Mouse (Mus musculus) frontal cortex, postnatal 25 days (tissue): ENCODE measurements at regions not wholly inside any gene's neighbourhood (a gene's known extent, or its start where the extent isn't known, plus 50 kb on each side); places are given as distances from the start of the nearest gene placed in this dataset.

Experiments used
- DNase-seq, 2 experiments: peaks; one replicate each; pipeline ENCODE4 v3.0.0; 2022; ENCODE audit warnings: low spot score in 2 of 2

DNA sequence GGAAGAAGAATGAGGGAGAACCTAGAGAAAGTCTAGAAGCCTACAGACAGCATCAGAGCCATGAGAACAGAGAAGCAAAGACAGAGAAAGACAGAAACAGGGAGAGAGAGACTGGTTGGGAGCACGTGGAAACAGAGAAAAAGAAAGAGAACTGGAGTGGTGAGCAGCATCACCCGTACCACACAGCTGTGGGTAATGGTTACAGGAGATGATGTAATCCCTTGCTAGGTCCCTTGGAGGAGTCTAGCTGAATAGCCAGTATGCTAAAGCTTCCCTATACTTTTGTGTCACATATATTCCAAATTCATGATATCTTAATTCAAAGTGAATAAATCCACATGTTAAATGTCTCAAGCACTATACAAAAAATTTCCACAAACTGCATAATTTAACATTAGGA is 284.0 kb downstream of the 4930544G11Rik start:
- no peak for DNase-seq

DNA sequence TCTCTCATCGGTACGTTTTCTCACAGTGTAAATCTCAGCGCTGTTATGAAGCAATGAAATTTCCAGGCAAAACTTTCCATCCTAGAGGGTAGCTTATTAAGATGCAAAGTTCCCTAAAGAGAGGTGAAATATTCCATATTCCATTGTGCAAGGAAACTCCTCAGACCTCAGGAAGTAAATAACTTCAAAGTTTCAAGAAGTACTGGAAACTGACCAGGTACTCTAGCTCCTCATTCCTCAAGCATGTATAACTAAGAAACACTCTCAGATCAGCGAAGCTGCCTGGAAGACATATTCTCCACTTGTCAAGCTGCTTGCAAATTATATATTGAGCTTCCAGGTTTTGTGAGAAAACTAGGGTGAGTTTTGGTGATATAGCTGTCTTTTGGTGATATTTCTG is 279.8 kb upstream of the Mad2l1 start:
- DNase-seq = no peak

DNA sequence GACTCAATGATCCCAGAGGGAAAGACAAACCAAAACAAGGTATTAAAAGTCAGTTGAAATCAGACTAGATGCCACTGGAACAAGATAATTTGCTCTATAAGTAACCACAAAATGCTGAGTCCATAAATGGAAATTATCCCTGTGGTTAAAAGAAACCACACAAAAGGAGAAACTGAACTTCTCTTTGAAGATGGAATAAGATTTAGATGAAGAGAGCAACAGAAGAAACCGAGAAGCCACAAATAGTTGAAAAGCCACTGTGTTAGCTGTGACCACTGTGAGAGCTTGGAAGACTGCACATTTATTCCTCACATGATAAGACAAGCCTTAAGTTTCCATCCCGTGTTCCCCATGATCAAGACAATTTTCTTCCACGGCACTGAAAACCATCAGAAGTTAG is 271.8 kb upstream of the Mad2l1 start:
- DNase-seq = no peak

DNA sequence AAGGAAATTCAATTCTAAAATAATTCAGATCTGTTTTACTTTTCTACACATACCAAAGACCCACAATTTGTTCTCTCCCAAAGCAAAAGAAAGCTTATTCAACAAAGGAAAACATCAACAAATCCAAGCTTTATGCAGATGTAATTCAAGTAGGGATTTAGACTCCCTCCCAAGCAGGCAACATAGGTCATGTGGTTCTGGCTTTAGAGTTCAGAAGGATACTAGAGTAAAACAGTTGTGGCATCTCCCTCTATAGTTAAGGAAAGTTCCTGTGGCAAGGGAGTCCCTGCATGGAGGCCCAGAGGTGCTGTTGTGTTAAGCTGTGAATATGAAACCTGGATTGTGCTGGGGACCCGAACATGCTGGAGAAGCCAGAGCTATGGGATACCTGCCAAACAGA is 271.3 kb upstream of the Mad2l1 start:
- no peak for DNase-seq

DNA sequence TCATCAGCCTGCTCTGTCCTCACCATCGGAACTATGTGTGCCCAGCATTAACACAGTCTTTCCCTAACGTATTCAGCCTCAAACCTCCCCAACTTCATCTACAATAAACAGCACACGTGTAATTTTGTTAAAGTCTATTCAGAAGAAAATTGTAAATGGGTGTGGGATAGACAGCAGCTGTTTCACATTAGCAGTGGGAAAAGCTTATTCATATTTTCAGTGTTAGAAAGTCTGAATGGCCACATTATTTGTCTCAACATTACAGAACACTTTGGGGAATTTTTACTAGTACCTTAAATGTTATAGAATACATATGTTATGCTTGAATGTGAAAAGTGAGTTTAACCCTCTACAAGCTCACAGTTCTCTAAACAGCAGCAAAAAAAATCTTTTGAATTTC is 266.8 kb upstream of the Mad2l1 start:
- no peak for DNase-seq

DNA sequence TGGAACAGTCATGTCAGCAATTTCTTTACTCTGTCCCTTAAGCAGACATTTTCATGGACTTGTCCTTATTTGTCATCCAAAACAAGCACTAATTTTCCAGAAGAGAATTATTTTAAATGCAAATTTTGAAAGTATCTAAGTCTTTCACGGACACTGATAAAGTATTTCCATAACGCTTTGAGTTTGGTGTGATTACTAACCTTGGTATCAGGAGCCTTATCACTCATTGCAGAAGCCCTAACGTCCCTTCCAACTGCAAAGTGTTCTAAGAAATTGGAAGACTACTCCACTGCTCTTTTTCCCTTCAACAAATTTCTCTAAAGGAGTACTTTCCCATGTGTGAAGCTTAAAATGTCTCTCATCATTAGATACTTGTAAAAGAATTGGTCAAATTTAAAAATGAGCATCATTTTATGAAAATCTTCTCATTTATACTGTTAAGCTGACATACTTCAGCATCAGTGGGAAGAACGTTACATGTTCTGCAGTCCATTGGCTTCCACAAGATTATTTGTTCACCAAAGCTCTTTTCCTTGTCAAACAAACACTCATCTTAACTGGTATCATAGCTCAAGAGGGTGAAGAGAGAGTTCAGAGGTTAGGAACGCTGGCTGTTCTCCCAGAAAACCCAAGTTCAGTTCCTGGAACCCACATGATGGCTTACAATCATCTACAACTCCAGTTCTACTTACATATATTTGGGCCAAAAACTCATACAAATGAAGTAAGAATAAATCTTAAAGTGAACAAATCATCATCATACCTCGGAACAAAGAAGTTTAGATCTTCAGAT is 263.6 kb upstream of the Mad2l1 start:
- DNase-seq = no peak

DNA sequence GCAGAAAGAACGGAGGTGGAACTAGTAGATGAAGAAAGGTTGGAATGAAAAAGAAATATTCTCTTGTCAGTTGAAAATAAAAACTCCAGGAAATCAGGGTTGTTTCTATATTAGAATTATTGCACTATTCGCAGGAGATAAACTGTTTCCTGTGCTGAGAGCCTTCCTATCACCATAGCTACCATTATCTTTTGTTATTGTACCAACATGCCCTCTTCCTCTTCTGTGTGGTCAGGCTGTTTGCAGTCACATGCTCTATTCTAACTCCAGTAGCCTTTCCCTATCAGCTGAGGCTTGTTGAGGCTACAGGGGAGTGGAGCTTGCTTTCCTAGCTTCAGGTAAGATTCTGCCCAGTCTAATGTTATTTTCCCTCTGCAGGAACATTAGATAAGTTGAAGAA is 263.0 kb upstream of the Mad2l1 start:
- DNase-seq = no peak

DNA sequence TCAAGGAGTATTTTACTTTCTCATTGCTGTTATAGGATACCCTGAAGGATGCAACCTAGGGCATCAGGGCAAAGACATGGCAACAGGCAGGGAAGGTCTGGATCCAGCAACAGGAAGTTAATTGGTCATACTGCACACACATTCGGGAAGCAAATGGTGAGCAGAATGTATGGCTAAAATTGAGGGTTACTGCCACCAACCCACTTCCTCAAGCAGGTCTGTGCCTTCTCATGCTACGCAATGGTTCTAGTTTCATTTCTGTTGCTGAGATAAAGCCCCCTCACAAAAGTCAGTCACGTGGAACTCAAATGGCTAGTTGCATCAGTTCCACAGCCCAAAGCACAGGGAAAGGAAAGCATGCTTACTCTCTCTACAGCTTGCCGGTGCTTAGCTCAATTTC is 260.5 kb upstream of the Mad2l1 start:
- DNase-seq = no peak

DNA sequence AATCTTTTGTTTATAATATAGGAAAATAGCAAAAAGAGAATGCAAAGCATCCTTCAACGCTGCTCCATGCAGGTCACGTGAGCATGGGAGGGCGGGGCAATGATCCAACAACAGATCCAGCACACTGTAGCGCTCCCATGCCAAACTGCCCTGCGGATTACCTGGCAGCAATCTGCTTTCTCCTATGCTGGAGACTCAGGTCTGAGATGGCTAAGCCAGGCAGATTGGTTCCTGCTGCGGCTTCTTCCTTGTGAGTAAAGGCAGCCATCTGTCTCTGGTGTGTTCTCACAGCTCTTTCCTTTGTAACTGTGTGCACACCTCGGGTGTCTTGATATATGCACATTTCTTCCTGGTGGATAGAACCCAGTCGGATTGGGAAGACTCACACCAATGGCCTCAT is 254.5 kb upstream of the Mad2l1 start:
- DNase-seq = no peak

DNA sequence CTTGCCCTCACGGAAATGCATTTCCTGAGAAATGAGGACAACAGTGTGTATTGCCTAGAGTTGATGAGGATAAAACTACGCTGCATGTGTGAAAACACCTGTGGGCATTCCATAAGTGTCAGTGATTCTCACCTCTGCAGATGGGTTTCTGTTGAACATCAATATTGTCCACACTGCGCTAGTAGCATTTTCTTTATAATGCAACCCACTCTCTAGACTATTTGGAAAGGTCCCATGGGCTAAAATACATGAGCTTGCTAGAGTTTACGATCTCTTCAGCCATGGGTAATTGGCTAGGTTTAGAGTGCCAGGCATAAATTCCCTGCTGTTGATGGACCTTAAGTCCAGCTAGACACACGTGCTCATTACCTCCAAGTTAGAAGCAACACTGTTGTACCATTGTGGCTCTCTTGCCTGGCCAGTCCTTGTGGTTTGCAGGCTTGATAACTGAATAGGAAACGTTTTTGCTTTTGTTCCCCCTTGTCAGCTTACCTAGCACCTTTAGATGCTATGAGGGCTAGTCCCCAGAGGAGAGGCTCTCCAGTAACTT is 252.5 kb upstream of the Mad2l1 start:
- DNase-seq = no peak

DNA sequence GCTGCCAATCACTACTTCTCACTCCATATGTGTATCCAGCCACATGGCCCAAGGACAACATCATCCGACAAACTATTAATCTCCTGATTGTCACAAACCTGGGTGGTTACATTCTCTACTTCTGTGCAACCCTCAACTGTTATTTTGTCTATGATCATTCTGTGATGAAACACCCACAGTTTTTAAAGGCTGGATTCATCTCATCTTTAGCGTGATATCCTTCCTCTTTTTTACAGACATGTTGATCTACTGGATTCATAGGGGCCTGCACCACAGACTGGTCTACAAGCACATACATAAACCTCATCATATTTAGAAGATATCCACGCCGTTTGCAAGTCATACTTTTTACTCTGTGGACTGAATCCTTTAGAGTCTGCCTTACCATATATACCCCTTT is 251.7 kb upstream of the Mad2l1 start:
- DNase-seq = no peak

DNA sequence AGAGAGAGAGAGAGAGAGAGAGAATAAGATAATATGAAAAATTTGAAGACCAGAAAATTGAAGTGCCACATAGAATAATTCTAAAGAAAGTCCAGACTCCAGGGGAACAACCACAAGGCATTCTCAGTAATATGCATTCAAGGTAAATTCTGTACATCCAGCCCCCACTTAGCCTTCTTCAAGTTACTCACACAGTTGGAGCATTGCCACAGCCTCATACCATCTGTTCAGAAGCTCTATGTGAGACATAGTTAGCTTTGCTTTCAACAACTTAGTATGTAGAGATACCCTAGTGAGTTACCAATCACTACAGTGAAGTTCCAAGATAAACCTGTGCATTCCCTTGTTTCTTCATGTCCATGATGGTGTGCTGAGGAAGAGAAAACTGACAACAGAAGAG is 247.6 kb upstream of the Mad2l1 start:
- DNase-seq = peak; percentile 7 to 8

DNA sequence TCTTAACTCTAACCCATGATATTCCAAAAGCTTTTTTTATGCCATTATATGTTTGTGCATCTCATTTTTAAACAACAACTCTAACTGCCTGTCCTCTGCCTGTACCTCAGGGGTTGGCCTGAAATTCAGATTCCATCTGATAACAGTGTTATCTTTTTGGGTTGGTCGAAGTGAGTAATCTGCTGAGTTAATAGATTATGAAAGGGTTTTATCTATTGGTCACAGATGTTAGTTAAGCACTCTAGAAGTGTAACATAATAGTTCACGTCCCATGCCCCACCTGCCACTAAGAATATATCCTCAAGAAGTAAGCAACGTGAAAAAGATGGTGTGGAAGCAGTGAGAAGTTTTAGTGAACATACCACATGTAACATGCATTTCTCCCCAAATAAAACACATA is 246.0 kb upstream of the Mad2l1 start:
- no peak for DNase-seq

DNA sequence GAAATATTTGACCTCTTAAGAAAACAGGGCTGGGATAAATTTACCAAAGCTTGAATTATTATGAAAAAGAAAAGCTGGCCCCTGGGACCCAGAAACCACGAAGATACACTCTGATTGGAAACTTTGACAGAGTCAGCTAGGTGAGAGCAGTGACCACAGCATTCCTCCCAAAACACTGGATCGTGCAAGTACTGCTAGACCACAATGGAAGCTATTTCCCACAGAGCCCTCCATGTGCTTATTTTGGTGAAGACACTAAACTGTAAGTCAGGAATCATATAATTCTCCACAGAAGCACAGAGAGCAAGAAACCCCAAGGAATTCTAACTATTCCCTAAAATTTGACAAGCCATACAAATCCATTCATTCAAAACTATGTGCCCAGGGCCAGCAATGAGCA is 243.6 kb upstream of the Mad2l1 start:
- no peak for DNase-seq

DNA sequence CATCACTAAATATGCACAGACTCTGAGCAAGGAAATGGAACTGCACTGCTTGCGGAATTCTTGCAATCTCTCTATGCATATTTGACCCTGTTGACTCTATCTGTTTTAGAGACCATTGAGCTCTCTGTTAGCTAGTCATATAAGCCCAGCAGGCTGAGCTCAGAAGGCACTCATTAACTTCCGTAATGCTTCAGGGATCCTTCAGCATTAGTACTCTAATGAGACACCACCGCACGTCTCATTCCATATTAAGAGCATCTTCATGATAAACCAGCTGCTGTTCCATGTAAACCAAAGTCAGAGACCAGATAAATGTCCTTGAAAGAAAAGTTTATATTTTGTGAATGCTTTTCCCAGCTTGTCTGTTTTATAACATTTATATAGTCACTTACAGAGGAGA is 237.1 kb upstream of the Mad2l1 start:
- DNase-seq = no peak

DNA sequence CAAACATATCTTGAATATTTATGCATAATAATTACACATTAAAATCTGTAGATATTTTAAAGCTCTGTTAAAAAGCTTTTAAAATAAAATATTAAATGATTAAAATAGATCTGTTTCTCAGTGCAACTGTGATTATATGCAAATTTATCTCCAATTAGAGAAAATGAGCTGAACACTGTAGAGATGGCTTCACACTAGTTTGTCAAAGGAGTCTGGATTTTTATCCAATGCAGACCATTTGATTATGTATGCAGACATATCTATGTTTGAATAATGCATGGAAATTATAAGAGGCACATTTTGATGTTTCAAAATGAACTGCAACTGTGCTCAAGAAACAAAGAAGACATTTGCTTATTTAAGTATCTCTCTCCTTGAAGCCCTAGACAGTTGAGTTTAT is 235.0 kb upstream of the Mad2l1 start:
- no peak for DNase-seq

DNA sequence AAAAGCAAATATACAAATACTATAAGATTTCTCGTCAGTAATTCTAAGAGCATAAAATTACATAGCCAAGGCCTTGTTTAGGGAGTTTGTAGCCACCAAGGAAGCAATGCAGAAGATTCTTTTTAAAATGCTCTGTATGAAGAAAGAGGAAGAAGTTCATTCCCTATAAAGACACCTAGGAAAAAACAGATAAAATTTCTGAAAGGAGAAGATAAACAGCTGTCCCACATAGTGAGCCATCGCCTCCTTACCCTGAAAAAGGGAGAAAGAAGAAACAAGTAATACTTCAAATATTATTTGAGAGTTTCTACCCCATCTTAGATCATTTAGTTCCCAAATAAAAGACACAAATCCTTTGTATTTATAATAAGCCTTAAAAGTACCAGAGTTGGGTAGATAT is 190.3 kb upstream of the Mad2l1 start:
- no peak for DNase-seq

DNA sequence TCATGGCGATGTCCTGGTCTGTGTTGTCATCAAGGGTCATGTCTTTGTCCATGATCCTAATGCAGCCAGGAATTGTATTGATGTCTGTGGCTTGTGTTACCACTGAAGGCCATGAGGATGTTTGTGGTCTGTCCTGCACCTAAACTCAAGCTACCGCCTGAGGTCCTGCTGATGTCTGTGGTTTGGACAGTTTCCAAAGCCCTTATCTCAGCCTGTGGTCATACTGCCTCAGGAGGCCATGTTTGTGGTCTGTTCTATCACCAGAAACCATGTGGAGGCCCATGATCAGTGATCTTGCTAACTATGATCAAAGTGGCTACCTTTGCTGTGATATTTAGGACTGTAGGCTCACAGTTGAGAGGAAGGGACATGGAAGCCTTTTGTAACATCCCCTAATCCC is 187.8 kb upstream of the Mad2l1 start:
- DNase-seq = no peak

DNA sequence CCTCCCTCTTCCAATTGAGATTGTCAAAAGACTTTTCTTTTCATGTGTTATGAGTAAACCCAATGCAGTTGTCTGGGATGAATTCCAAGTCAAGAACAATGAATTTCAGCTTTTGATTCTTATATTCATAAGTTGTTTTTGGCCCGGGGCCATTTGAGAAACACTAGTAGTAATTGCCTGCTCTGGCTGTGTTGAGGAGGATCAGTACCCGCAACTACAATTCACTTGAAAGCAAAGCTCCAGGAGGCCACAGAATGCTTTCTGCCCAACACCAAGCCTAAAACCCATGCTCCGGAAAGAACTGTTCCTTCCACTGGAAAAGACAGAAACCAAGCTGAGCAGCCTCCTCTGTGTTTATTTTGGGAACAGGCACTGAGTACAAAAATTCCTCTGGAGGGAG is 174.1 kb upstream of the Mad2l1 start:
- DNase-seq = peak in 1 of 2 experiments; percentile 14

DNA sequence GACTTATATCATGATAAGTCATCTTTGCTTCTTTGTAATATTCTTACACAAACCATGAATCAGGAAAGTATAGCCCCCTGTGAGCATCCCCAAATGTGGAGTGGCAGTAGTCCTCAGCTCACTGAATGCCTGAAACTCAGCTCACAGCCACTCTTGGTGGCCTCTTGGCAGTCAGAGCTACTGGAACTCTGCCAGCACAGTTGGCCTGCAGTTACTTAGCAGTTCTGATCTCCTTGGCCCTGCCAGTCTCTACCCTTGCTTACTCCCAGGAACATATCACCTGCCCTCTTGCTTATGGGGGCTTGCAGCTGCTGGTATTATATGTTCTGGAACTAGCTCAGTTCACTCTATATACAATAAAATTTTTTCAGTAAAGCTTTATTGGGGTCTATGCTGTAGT is 167.9 kb upstream of the Mad2l1 start:
- no peak for DNase-seq

DNA sequence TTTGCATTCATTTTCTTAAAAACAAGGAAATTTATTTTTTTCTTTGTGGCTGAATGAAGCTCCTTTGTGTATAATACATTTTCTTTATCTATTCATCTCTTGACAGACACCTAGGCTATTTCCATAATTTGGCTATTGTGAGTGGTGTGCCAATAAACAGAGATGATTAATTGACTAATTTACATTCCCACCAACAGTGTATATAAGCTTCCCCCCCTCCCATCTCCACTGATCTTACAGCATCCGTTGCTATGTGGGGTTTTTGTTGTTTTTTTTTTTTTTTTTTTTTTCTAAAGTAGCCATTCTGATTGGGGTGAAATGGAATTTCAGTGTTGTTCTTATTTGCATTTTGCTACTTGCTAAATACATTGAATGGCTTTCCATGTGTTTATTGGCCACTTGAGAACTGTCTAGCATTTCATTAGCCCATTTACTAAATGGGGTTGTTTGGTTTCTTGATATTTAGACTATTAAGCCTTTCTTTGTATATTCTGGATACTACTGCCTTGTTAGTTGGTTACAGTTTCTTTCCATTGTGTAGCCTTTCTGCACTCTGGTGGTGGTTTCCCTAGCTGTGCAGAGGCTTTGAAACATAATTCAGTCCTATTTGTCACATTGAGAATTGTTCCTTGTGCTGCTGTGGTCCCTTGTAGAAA is 153.8 kb upstream of the Mad2l1 start:
- DNase-seq = no peak

DNA sequence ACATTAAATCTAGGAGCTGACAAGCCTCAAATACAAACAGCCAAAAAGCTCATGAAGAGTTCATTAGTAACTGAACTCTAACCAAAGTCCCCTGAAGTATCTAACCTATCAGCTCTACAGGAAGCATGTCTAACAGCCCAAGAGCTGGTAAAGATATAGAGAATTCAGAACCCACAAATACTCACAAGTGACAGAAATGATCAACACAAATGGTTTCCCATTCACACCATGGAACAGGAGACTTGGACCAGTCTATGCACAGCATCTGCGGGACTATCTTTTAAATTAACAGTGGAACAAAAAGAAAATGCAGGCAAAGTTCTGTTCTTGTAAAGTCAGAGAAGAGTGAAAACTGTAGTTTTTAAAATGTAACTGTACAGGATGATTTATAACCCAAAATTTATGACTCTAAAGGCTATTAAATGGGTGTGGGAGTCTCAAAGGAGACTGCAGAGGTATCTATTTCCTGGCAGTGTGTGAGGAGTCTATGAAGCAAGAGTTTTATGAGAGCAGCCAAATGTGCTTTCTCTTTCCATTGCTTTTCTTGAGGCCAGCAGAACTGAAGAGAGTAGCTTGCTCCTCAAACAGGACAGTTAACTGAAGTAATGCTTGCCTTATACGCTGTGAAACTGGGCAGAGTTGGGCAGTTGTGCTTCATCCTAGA is 152.7 kb upstream of the Mad2l1 start:
- no peak for DNase-seq

DNA sequence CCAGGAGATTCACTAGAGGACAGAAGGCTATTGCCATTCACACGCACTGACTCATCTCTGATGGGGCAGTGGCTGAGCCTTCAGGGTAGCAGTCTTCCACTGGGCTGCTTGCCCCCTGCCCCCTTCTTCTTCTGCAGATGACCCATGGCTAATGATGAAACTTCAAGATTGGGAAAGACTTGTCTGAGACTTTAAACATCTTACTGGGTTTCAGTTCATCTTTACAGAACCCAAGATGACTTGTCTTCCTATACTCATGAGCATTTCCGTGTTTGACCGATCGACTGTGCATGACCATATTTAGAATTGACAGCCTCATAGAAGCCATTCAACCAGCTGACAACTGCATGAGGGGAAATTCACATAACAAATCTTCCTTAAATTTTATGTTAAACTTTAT is 140.0 kb upstream of the Mad2l1 start:
- DNase-seq = no peak
